Mouse (Mus musculus): ENCODE data around the gene Plcb3.

DNA sequence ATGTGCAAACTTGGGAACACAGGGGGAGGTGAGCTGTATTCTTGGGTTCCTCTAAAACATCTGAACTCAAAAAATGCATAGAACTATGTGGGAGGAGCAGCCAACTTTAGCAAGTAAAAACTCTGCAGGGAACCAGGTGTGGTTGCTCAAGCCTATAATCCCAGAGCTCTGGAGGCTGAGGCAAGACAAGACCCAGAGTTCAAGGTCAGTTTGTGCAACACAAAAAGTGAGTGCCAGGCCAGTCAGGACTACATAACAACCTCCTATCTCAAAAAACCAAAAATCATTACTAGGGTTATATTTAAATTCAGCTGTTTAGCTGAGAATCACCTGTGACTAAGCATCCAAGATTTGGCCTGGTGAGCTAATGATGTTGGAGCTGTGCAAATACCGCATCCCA is 44.3 kb downstream of the Plcb3 start:
- TF ChIP-seq POLR2A (IDR thresholded peaks at IDR 0.05; ENCODE audit: control insufficient read depth, extremely low read depth, insufficient read depth, low read length, poor library complexity) (no peak), CTCF (IDR thresholded peaks at IDR 0.05; ENCODE audit: borderline replicate concordance, control insufficient read depth, extremely low read depth, insufficient read depth, low read length, poor library complexity) (no peak)

Measured in thymus, adult 2 months (tissue).